Mouse (Mus musculus): ENCODE measurements around the gene Dmap1. TPM values are rescaled to one million over a fixed set of nuclear protein-coding genes. Genes with fewer than 3 reads are reported as not detected.

The Dmap1 gene
- total and polyA plus RNA-seq, 3 experiments = 39.3 to 43.4 (median 39.3) TPM

DNA sequence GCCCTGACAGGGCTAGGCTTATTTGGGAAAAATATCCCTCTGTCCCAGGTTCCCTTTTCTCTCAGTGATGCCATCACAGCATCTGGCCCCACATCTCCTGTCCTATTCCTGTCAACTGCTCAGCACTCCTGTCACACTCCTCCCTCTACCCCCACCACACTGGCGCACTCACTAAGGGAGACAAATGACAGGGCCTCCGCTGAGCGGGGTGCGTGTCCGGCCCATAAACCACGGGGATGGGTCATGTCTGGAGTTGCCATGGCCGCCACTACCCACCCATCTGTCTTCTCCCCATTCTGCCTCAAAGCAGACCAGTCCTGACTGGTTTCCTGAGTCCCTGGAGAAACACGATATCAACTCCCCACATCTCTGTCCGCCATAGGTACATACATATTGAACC lies 10.0 kb downstream of the Dmap1 start:
- Histone ChIP-seq H3K4me1 (ENCODE audit: control insufficient read depth in 1 of 2, insufficient read depth in 2 of 2) (peaks cover 0 to 2% of the 10 kb centered on the region in 2 experiments; a peak in 1 of 4 replicates), H3K27ac (ENCODE audit: insufficient read depth, low read depth) (no peak overlapping the region), H3K4me3 (replicated peaks in 1 of 3; ENCODE audit: low read depth in 2 of 3, low read length in 2 of 3, poor library complexity in 1 of 3) (no peak overlapping the region), H3K27me3 (replicated peaks) (no peaks in the 10 kb centered on the region), H3K79me2 (replicated peaks; ENCODE audit: control insufficient read depth, extremely low read depth, insufficient read depth, poor library complexity, severe bottlenecking) (no peaks in the 10 kb centered on the region), H3K36me3 (replicated peaks in 1 of 2; ENCODE audit: control insufficient read depth in 1 of 2, insufficient read depth in 1 of 2, low read length in 1 of 2) (peaks cover 36 to 77% of the 10 kb centered on the region in 2 experiments), H3K9me3 (replicated peaks; ENCODE audit: low read length) (no peaks in the 10 kb centered on the region), H3K4me2 (ENCODE audit: insufficient read depth, low read depth, poor library complexity, severe bottlenecking) (no peak overlapping the region), H3K9ac (ENCODE audit: insufficient read depth, low read depth) (no peak overlapping the region)
- no peak for TF ChIP-seq ELF1 (IDR thresholded peaks at IDR 0.05; ENCODE audit: low read depth, low read length)
- no peak for TF ChIP-seq POLR2A (IDR thresholded peaks at IDR 0.05; ENCODE audit: low read depth, low read length)
- no peak for TF ChIP-seq RCOR1 (conservative IDR thresholded peaks at IDR 0.05; ENCODE audit: low read depth, low read length)
- no peak for TF ChIP-seq GABPA (IDR thresholded peaks at IDR 0.05; ENCODE audit: insufficient replicate concordance, low read depth, low read length)
- no peak for TF ChIP-seq ZC3H11A (IDR thresholded peaks at IDR 0.05; ENCODE audit: low read depth, low read length)
- dilution Hi-C loops (cut with MboI; ENCODE audit: extremely low pct_ligation_motif_present, extremely low pct_unique_long_range_greater_than_20kb, low sequenced_read_pairs) (no loop called here), in situ Hi-C loops (cut with MboI; ENCODE audit: low pct_ligation_motif_present, low pct_unique_long_range_greater_than_20kb, low sequenced_read_pairs) (no loop called here)
- DNase-seq (ENCODE audit: extremely low read depth) = no peak

DNA sequence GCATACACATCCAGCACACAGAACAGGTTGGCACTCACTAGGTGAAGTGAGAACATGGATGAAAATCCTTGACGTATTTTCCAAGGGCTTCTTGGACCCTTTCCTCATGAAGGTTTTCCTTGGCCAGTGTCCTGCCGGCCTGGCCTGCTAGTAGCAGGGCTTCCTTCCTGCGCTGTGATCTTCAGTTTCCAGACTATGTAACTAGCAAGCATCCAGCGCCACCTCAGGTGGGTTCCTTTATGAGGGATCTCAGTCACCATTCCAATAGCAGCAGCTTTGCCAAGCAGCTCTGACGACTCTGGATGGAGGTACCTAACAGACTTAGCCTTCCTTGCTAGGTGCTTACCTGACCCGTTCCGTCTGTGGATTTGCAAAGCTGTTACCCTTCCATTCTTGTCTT lies 12.2 kb downstream of the Dmap1 start:
- no peaks in the 10 kb centered on the region for H3K4me1 ChIP-seq (ENCODE audit: control insufficient read depth in 1 of 2, insufficient read depth in 2 of 2)
- H3K4me2 ChIP-seq (ENCODE audit: insufficient read depth, low read depth, poor library complexity, severe bottlenecking) = no peak overlapping the region
- no peaks in the 10 kb centered on the region for H3K79me2 ChIP-seq (replicated peaks; ENCODE audit: control insufficient read depth, extremely low read depth, insufficient read depth, poor library complexity, severe bottlenecking)
- H3K27me3 ChIP-seq (replicated peaks) = no peaks in the 10 kb centered on the region
- no peak overlapping the region for H3K27ac ChIP-seq (ENCODE audit: insufficient read depth, low read depth)
- H3K9ac ChIP-seq (ENCODE audit: insufficient read depth, low read depth) = no peak overlapping the region
- H3K4me3 ChIP-seq (replicated peaks in 1 of 3; ENCODE audit: low read depth in 2 of 3, low read length in 2 of 3, poor library complexity in 1 of 3) = no peak overlapping the region
- peaks cover 18 to 62% of the 10 kb centered on the region in 2 experiments for H3K36me3 ChIP-seq (replicated peaks in 1 of 2; ENCODE audit: control insufficient read depth in 1 of 2, insufficient read depth in 1 of 2, low read length in 1 of 2)
- DNase-seq (ENCODE audit: extremely low read depth) = no peak
- TF ChIP-seq ZMIZ1 (IDR thresholded peaks at IDR 0.05; ENCODE audit: low read depth, low read length) (no peak), MEF2A (IDR thresholded peaks at IDR 0.05; ENCODE audit: borderline replicate concordance, low read depth, low read length) (no peak)
- dilution Hi-C loops (cut with MboI; ENCODE audit: extremely low pct_ligation_motif_present, extremely low pct_unique_long_range_greater_than_20kb, low sequenced_read_pairs) = no loop called here
- H3K9me3 ChIP-seq (replicated peaks; ENCODE audit: low read length) = no peaks in the 10 kb centered on the region
- in situ Hi-C loops (cut with MboI; ENCODE audit: low pct_ligation_motif_present, low pct_unique_long_range_greater_than_20kb, low sequenced_read_pairs) = no loop called here

DNA sequence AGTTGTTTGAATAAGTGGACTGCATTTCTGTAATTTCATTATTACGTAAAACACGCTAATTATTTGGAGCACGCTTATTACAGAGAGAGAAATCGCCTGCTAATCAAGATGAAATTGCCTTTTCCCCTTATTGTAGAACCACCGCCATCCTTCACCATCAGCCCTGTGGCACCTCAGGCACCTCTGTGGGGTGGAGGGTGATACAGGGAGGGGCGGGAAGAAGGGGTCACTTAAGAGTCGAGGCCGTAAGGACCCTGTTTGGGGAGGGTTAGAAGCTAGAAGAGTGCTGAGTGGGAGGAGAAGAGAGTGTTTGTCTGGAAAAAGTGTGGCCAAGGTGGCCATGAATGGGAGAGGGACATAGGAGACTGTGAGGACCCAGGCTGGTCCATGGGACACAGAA lies 16.0 kb downstream of the Dmap1 start:
- TF ChIP-seq ZNF384 (IDR thresholded peaks at IDR 0.05; ENCODE audit: low read depth, low read length) = no peak
- TF ChIP-seq KAT2A (IDR thresholded peaks at IDR 0.05; ENCODE audit: insufficient replicate concordance, low read length) = no peak
- no peak for TF ChIP-seq TCF12 (IDR thresholded peaks at IDR 0.05; ENCODE audit: low read depth, low read length)
- no peak for TF ChIP-seq RCOR1 (conservative IDR thresholded peaks at IDR 0.05; ENCODE audit: low read depth, low read length)
- no peak for TF ChIP-seq CHD1 (IDR thresholded peaks at IDR 0.05; ENCODE audit: low read depth, low read length)
- no peak for TF ChIP-seq JUN (IDR thresholded peaks at IDR 0.05; ENCODE audit: insufficient read depth, low read depth, low read length)
- TF ChIP-seq ZC3H11A (IDR thresholded peaks at IDR 0.05; ENCODE audit: low read depth, low read length) = no peak
- no peak for TF ChIP-seq PAX5 (IDR thresholded peaks at IDR 0.05; ENCODE audit: low read length)
- no peak for TF ChIP-seq MAX (IDR thresholded peaks at IDR 0.05; ENCODE audit: low read length)
- TF ChIP-seq UBTF (IDR thresholded peaks at IDR 0.05; ENCODE audit: low read depth, low read length) = no peak
- TF ChIP-seq HCFC1 (IDR thresholded peaks at IDR 0.05; ENCODE audit: low read depth, low read length) = no peak
- TF ChIP-seq ZKSCAN1 (IDR thresholded peaks at IDR 0.05; ENCODE audit: borderline replicate concordance, low read depth, low read length) = no peak
- no peak for TF ChIP-seq ZMIZ1 (IDR thresholded peaks at IDR 0.05; ENCODE audit: low read depth, low read length)
- no peak for TF ChIP-seq ETS1 (conservative IDR thresholded peaks at IDR 0.05; ENCODE audit: low read depth, low read length)
- TF ChIP-seq CTCF (conservative IDR thresholded peaks at IDR 0.05 in 1 of 2, IDR thresholded peaks at IDR 0.05 in 1 of 2; ENCODE audit: low read depth in 2 of 2, low read length in 2 of 2) = no peak
- Histone ChIP-seq H3K36me3 (replicated peaks in 1 of 2; ENCODE audit: control insufficient read depth in 1 of 2, insufficient read depth in 1 of 2, low read length in 1 of 2) (peaks cover 0 to 41% of the 10 kb centered on the region in 2 experiments), H3K79me2 (replicated peaks; ENCODE audit: control insufficient read depth, extremely low read depth, insufficient read depth, poor library complexity, severe bottlenecking) (no peaks in the 10 kb centered on the region), H3K9me3 (replicated peaks; ENCODE audit: low read length) (no peaks in the 10 kb centered on the region), H3K27me3 (replicated peaks) (no peaks in the 10 kb centered on the region), H3K4me3 (replicated peaks in 1 of 3; ENCODE audit: low read depth in 2 of 3, low read length in 2 of 3, poor library complexity in 1 of 3) (no peak overlapping the region), H3K4me1 (ENCODE audit: control insufficient read depth in 1 of 2, insufficient read depth in 2 of 2) (peaks cover 0 to 13% of the 10 kb centered on the region in 2 experiments; a peak in 2 of 4 replicates), H3K27ac (ENCODE audit: insufficient read depth, low read depth) (no peak overlapping the region), H3K9ac (ENCODE audit: insufficient read depth, low read depth) (no peak overlapping the region), H3K4me2 (ENCODE audit: insufficient read depth, low read depth, poor library complexity, severe bottlenecking) (no peak overlapping the region)
- DNase-seq (ENCODE audit: extremely low read depth) = no peak
- in situ Hi-C loops (cut with MboI; ENCODE audit: low pct_ligation_motif_present, low pct_unique_long_range_greater_than_20kb, low sequenced_read_pairs) (no loop called here), dilution Hi-C loops (cut with MboI; ENCODE audit: extremely low pct_ligation_motif_present, extremely low pct_unique_long_range_greater_than_20kb, low sequenced_read_pairs) (no loop called here)
